Mouse (Mus musculus) midbrain, embryonic 13.5 days (tissue): ENCODE measurements around the gene Lmod2. TPM values are rescaled to one million over a fixed set of nuclear protein-coding genes. Genes with fewer than 3 reads are reported as not detected.

Source experiments
- ATAC-seq: fragments of 200-750 bp; cut with Nextera tagmentation; 2 replicates; pipeline ENCODE4 v1.8.0; 2017; ENCODE audit warnings: mild to moderate bottlenecking, moderate TSS enrichment, moderate library complexity
- H3K27ac ChIP-seq: fragments of 300-500 bp; sonication (generic); 2 replicates; pipeline ENCODE4 v1.5.1; 2015; ENCODE audit warnings: inconsistent platforms, mild to moderate bottlenecking, moderate library complexity
- H3K27me3 ChIP-seq: fragments of 300-500 bp; sonication (generic); 2 replicates; pipeline ENCODE4 v1.6.1; 2015; ENCODE audit warnings: mild to moderate bottlenecking, inconsistent platforms
- H3K36me3 ChIP-seq: fragments of 300-500 bp; sonication (generic); 2 replicates; pipeline ENCODE4 v1.6.1; 2015; ENCODE audit warnings: mild to moderate bottlenecking, inconsistent platforms
- H3K4me1 ChIP-seq: fragments of 300-500 bp; sonication (generic); replicated peaks from 2 replicates; pipeline ENCODE4 v1.6.1; 2015; ENCODE audit warnings: inconsistent platforms
- H3K4me2 ChIP-seq: fragments of 300-500 bp; sonication (generic); replicated peaks from 2 replicates; pipeline ENCODE4 v1.6.1; 2015; ENCODE audit warnings: moderate library complexity, mild to moderate bottlenecking, inconsistent platforms
- H3K4me3 ChIP-seq: fragments of 300-500 bp; sonication (generic); replicated peaks from 2 replicates; pipeline ENCODE4 v1.5.1; 2015; ENCODE audit warnings: mild to moderate bottlenecking, inconsistent platforms
- H3K9ac ChIP-seq: fragments of 300-500 bp; sonication (generic); replicated peaks from 2 replicates; pipeline ENCODE4 v1.6.1; 2015; ENCODE audit warnings: mild to moderate bottlenecking, inconsistent platforms
- H3K9me3 ChIP-seq: fragments of 300-500 bp; sonication (generic); 2 replicates; pipeline ENCODE4 v1.6.1; 2016; ENCODE audit warnings: mild to moderate bottlenecking, inconsistent platforms
- WGBS: fragments of 180-500 bp; shearing (Covaris S2); methylation state at CpG from one replicate; pipeline ENCODE4 v1.1.7; 2015; 5-methylcytosine and 5-hydroxymethylcytosine counted together
- polyA plus RNA-seq: library from polyadenylated mRNA; unstranded; fragments of >200 nt; fragmentation: Nextera tagmentation; extraction: Ambion mirVana; gene quantifications from 2 replicates; pipeline ENCODE4 v1.2.1, GENCODE M21; 2015

The Lmod2 gene
- not detected in 2 replicates for polyA plus RNA-seq

- no peaks in the 10 kb centered on the region for H3K36me3 ChIP-seq
- H3K4me2 ChIP-seq, result no peak within 1 kb of the TSS
- 53% methylated on average over 10 of the region's 10 CpGs for WGBS
- H3K9me3 ChIP-seq, result no peaks in the 10 kb centered on the region
- ATAC-seq, result no peak
- H3K27ac ChIP-seq, result no peak within 1 kb of the TSS
- no peak within 1 kb of the TSS for H3K4me3 ChIP-seq
- H3K4me1 ChIP-seq, result peaks cover 5% of the 10 kb centered on the region; the same call in 1 of the 2 replicates
- no peak within 1 kb of the TSS for H3K9ac ChIP-seq
- H3K27me3 ChIP-seq, result no peaks in the 10 kb centered on the region
Measured at GRCm38 (mm10) chr6:24597500-24597899, at the start of gene Lmod2. Lmod2 (plus strand) TSS chr6:24597762.

- no peak for ATAC-seq
- no peaks in the 10 kb centered on the region for H3K36me3 ChIP-seq
- H3K9ac ChIP-seq, result no peak overlapping the region
- H3K4me3 ChIP-seq, result no peak overlapping the region
- H3K27ac ChIP-seq, result no peak overlapping the region
- H3K4me2 ChIP-seq, result no peak overlapping the region
- no peaks in the 10 kb centered on the region for H3K4me1 ChIP-seq
- WGBS, result 88% methylated on average over 2 of the region's 2 CpGs
- no peaks in the 10 kb centered on the region for H3K9me3 ChIP-seq
- no peaks in the 10 kb centered on the region for H3K27me3 ChIP-seq
Measured at GRCm38 (mm10) chr6:24549801-24550200, 47.8 kb upstream of the Lmod2 start.

GRCm38 (mm10) chr6:24552046-24552445, 45.5 kb upstream of the Lmod2 start:
- Histone ChIP-seq H3K4me2 (no peak overlapping the region), H3K36me3 (no peaks in the 10 kb centered on the region), H3K27me3 (no peaks in the 10 kb centered on the region), H3K4me1 (no peaks in the 10 kb centered on the region), H3K9ac (no peak overlapping the region), H3K9me3 (no peaks in the 10 kb centered on the region), H3K27ac (no peak overlapping the region), H3K4me3 (no peak overlapping the region)
- ATAC-seq, result no peak
- 83% methylated on average over 7 of the region's 7 CpGs for WGBS

GRCm38 (mm10) chr6:24554427-24555086, 43.0 kb upstream of the Lmod2 start:
- Histone ChIP-seq H3K4me3 (no peak overlapping the region), H3K4me1 (no peaks in the 10 kb centered on the region), H3K4me2 (no peak overlapping the region), H3K9ac (no peak overlapping the region), H3K9me3 (no peaks in the 10 kb centered on the region), H3K36me3 (no peaks in the 10 kb centered on the region), H3K27ac (no peak overlapping the region), H3K27me3 (no peaks in the 10 kb centered on the region)
- ATAC-seq, result no peak
- WGBS, result 85% methylated on average over 11 of the region's 11 CpGs

GRCm38 (mm10) chr6:24555488-24555887, 42.1 kb upstream of the Lmod2 start:
- ATAC-seq, result no peak
- Histone ChIP-seq H3K36me3 (no peaks in the 10 kb centered on the region), H3K9me3 (no peaks in the 10 kb centered on the region), H3K4me2 (no peak overlapping the region), H3K9ac (no peak overlapping the region), H3K27me3 (no peaks in the 10 kb centered on the region), H3K4me1 (no peaks in the 10 kb centered on the region), H3K4me3 (no peak overlapping the region), H3K27ac (no peak overlapping the region)
- 85% methylated on average over 2 of the region's 2 CpGs for WGBS

GRCm38 (mm10) chr6:24564081-24564480, 33.5 kb upstream of the Lmod2 start:
- H3K4me2 ChIP-seq, result no peak overlapping the region
- H3K4me1 ChIP-seq, result no peaks in the 10 kb centered on the region
- no peak overlapping the region for H3K4me3 ChIP-seq
- H3K36me3 ChIP-seq, result no peaks in the 10 kb centered on the region
- no peak overlapping the region for H3K9ac ChIP-seq
- H3K27me3 ChIP-seq, result no peaks in the 10 kb centered on the region
- WGBS, result 85% methylated on average over 9 of the region's 9 CpGs
- no peak for ATAC-seq
- H3K27ac ChIP-seq, result no peak overlapping the region
- H3K9me3 ChIP-seq, result no peaks in the 10 kb centered on the region

- Histone ChIP-seq H3K9me3 (no peaks in the 10 kb centered on the region), H3K4me3 (no peak overlapping the region), H3K4me1 (no peaks in the 10 kb centered on the region), H3K9ac (no peak overlapping the region), H3K27me3 (no peaks in the 10 kb centered on the region), H3K27ac (no peak overlapping the region), H3K36me3 (no peaks in the 10 kb centered on the region), H3K4me2 (no peak overlapping the region)
- WGBS, result 98% methylated on average over 1 of the region's 1 CpGs
- ATAC-seq, result no peak
Measured at GRCm38 (mm10) chr6:24564886-24565285, 32.7 kb upstream of the Lmod2 start.

GRCm38 (mm10) chr6:24568963-24569362, 28.6 kb upstream of the Lmod2 start:
- H3K36me3 ChIP-seq, result no peaks in the 10 kb centered on the region
- no peak overlapping the region for H3K4me3 ChIP-seq
- no peak overlapping the region for H3K4me2 ChIP-seq
- no peaks in the 10 kb centered on the region for H3K9me3 ChIP-seq
- no peaks in the 10 kb centered on the region for H3K27me3 ChIP-seq
- no peaks in the 10 kb centered on the region for H3K4me1 ChIP-seq
- no peak overlapping the region for H3K27ac ChIP-seq
- H3K9ac ChIP-seq, result no peak overlapping the region
- no peak for ATAC-seq
- WGBS, result 84% methylated on average over 5 of the region's 5 CpGs

GRCm38 (mm10) chr6:24569711-24570110, 27.9 kb upstream of the Lmod2 start:
- Histone ChIP-seq H3K4me1 (no peaks in the 10 kb centered on the region), H3K27ac (no peak overlapping the region), H3K9me3 (no peaks in the 10 kb centered on the region), H3K4me2 (no peak overlapping the region), H3K27me3 (no peaks in the 10 kb centered on the region), H3K36me3 (no peaks in the 10 kb centered on the region), H3K9ac (no peak overlapping the region), H3K4me3 (no peak overlapping the region)
- 91% methylated on average over 1 of the region's 1 CpGs for WGBS
- ATAC-seq, result no peak

GRCm38 (mm10) chr6:24570278-24570677, 27.3 kb upstream of the Lmod2 start:
- Histone ChIP-seq H3K4me3 (no peak overlapping the region), H3K4me1 (no peaks in the 10 kb centered on the region), H3K9me3 (no peaks in the 10 kb centered on the region), H3K36me3 (no peaks in the 10 kb centered on the region), H3K27me3 (no peaks in the 10 kb centered on the region), H3K4me2 (no peak overlapping the region), H3K9ac (no peak overlapping the region), H3K27ac (no peak overlapping the region)
- WGBS, result 73% methylated on average over 11 of the region's 11 CpGs
- peak; percentile 48; the same call in 1 of the 2 replicates for ATAC-seq

GRCm38 (mm10) chr6:24571126-24571525, 26.4 kb upstream of the Lmod2 start:
- Histone ChIP-seq H3K9ac (no peak overlapping the region), H3K9me3 (no peaks in the 10 kb centered on the region), H3K4me2 (no peak overlapping the region), H3K4me3 (no peak overlapping the region), H3K27ac (no peak overlapping the region), H3K36me3 (no peaks in the 10 kb centered on the region), H3K4me1 (no peaks in the 10 kb centered on the region), H3K27me3 (no peaks in the 10 kb centered on the region)
- 81% methylated on average over 6 of the region's 6 CpGs for WGBS
- ATAC-seq, result no peak

GRCm38 (mm10) chr6:24572431-24572830, 25.1 kb upstream of the Lmod2 start:
- no peak for ATAC-seq
- Histone ChIP-seq H3K4me2 (no peak overlapping the region), H3K27ac (no peak overlapping the region), H3K9ac (no peak overlapping the region), H3K36me3 (no peaks in the 10 kb centered on the region), H3K9me3 (no peaks in the 10 kb centered on the region), H3K4me1 (no peaks in the 10 kb centered on the region), H3K4me3 (no peak overlapping the region), H3K27me3 (no peaks in the 10 kb centered on the region)
- WGBS, result 93% methylated on average over 14 of the region's 14 CpGs

- Histone ChIP-seq H3K9ac (no peak overlapping the region), H3K9me3 (no peaks in the 10 kb centered on the region), H3K27me3 (no peaks in the 10 kb centered on the region), H3K4me2 (no peak overlapping the region), H3K4me3 (no peak overlapping the region), H3K4me1 (no peaks in the 10 kb centered on the region), H3K27ac (no peak overlapping the region), H3K36me3 (no peaks in the 10 kb centered on the region)
- no peak for ATAC-seq
Measured at GRCm38 (mm10) chr6:24573319-24573718, 24.2 kb upstream of the Lmod2 start.
